Mouse (Mus musculus): ENCODE data around the gene N4bp2.
A peak's percentile ranks its signal among the peaks of the same experiment; 100 is the strongest.
"Not testable (repeated sequence)": the region's sequence is repeated elsewhere in the genome, so short reads cannot be mapped to it uniquely, and the experiment has no call there.

N4bp2 gene

GRCm38 (mm10) chr5:65764786-65765634 is 1.7 kb downstream of the N4bp2 start:
- DNase-seq (ENCODE audit: low spot score): peak; percentile 86

- DNase-seq (ENCODE audit: low spot score): no peak
Observed at GRCm38 (mm10) chr5:65765635-65765911, 2.3 kb downstream of the N4bp2 start.

GRCm38 (mm10) chr5:65768007-65768406 is 4.7 kb downstream of the N4bp2 start:
- DNase-seq (ENCODE audit: low spot score): no peak

GRCm38 (mm10) chr5:65770065-65770464 is 6.7 kb downstream of the N4bp2 start:
- DNase-seq (ENCODE audit: low spot score): no peak

GRCm38 (mm10) chr5:65770493-65770892 is 7.2 kb downstream of the N4bp2 start:
- no peak for DNase-seq (ENCODE audit: low spot score)

- not testable (repeated sequence) for DNase-seq (ENCODE audit: low spot score)
Observed at GRCm38 (mm10) chr5:65773957-65774356, 10.6 kb downstream of the N4bp2 start.

GRCm38 (mm10) chr5:65776166-65776565 is 12.8 kb downstream of the N4bp2 start:
- DNase-seq (ENCODE audit: low spot score): no peak

GRCm38 (mm10) chr5:65776907-65777306 is 13.6 kb downstream of the N4bp2 start:
- DNase-seq (ENCODE audit: low spot score): no peak

- not testable (repeated sequence) for DNase-seq (ENCODE audit: low spot score)
Observed at GRCm38 (mm10) chr5:65778986-65779385, 15.7 kb downstream of the N4bp2 start.

GRCm38 (mm10) chr5:65779401-65780063 is 16.2 kb downstream of the N4bp2 start:
- no peak for DNase-seq (ENCODE audit: low spot score)

- DNase-seq (ENCODE audit: low spot score): no peak
Observed at GRCm38 (mm10) chr5:65781147-65781715, 17.9 kb downstream of the N4bp2 start.

GRCm38 (mm10) chr5:65781769-65782715 is 18.7 kb downstream of the N4bp2 start:
- DNase-seq (ENCODE audit: low spot score): no peak

GRCm38 (mm10) chr5:65790604-65791225 is 27.4 kb downstream of the N4bp2 start:
- no peak for DNase-seq (ENCODE audit: low spot score)

- DNase-seq (ENCODE audit: low spot score): no peak
Observed at GRCm38 (mm10) chr5:65794202-65794601, 30.9 kb downstream of the N4bp2 start.

- no peak for DNase-seq (ENCODE audit: low spot score)
Observed at GRCm38 (mm10) chr5:65794702-65795101, 31.4 kb downstream of the N4bp2 start.

GRCm38 (mm10) chr5:65795293-65795993 is 32.1 kb downstream of the N4bp2 start:
- DNase-seq (ENCODE audit: low spot score): no peak

- no peak for DNase-seq (ENCODE audit: low spot score)
Observed at GRCm38 (mm10) chr5:65795994-65796298, 32.6 kb downstream of the N4bp2 start.

- no peak for DNase-seq (ENCODE audit: low spot score)
Observed at GRCm38 (mm10) chr5:65823601-65824133, 60.3 kb downstream of the N4bp2 start.

GRCm38 (mm10) chr5:65826476-65826875 is 63.2 kb downstream of the N4bp2 start:
- no peak for DNase-seq (ENCODE audit: low spot score)

- DNase-seq (ENCODE audit: low spot score): no peak
Observed at GRCm38 (mm10) chr5:65827102-65827501, 63.8 kb downstream of the N4bp2 start.

GRCm38 (mm10) chr5:65828261-65828660 is 64.9 kb downstream of the N4bp2 start:
- no peak for DNase-seq (ENCODE audit: low spot score)

Data from left cerebral cortex, adult 11 months (tissue).